Mouse (Mus musculus) cerebellum, postnatal 25 days (tissue): ENCODE data around the gene Kcnq1.
A peak's percentile ranks its signal among the peaks of the same experiment; 100 is the strongest.

Experiments used
- DNase-seq, 2 experiments: peaks; one replicate each; pipeline ENCODE4 v3.0.0; 2021; ENCODE audit warnings: mixed read lengths in 2 of 2

Gene Kcnq1

DNA sequence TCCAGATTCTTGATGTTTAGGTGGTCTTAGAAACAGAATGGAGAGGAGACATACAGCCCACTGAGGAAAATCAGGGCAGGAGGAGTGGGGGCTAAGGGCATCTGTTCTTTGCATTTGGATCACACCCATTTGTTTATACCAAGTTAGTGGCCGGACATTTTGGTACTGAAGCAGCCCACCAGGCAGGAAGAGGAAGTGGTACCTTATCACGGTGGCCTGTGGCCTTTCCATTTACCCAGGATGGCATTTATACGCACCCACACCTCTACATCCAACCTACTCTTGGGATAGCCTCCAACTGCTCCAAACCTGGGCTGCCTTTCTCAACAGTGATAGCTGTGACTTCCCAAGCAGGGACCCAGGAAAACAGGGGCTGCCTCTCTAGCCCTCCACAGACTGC is 179.3 kb downstream of the Kcnq1 start:
- DNase-seq, result no peak

DNA sequence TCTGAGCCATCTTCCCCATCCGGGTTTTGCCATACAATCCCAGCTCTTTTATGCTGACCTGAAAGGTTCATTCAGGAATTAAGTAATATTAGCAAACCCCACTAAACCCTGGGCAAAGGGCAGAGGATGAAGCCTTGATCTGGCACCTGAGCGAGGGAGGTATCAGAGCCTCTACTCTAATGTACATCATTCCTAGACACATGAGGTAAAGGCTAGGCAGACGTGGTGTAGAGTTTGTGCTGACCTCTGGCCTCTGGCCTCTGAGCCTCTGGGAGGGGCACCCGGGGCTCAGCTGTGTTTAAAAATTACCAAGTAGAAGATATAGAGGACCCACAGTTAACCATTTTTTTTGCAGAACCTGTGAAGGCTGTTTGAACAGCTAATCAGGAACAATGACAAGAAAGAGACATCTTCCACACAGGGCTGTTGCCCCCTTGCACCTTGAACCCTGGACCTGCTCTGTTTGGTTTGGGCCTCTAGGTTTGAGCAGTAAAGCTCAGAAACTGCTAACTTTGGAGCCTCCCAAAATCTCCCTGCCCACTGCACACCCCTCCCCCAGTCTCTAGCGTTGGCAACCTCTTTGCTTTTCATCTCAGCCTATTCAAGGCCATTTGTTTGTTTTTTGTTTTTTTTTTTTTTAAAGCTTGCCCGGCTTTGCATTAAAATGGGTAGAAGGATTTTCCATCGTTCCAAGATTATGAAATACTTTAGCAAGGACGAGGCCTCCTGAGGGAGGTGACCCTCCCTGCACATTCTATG is 180.5 kb downstream of the Kcnq1 start:
- no peak for DNase-seq

DNA sequence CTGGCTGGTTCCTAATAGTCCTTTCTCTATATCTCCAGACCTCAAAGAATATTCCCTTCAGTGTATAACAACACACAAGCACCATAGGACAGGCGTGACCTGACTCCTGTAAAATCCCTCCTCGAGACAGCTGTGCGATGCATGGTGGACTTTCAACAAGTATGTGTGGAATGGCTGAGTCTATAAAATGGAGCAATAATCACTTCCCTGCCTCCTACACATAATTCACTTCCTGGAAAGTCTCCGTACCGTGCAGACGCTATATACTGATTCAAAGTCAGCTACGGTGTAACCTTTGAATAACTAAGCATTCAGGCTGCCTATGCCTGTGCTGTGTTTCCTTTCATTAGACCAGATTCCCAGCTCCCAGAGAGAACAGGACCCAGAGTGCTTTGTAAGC is 182.0 kb downstream of the Kcnq1 start:
- DNase-seq, result no peak

DNA sequence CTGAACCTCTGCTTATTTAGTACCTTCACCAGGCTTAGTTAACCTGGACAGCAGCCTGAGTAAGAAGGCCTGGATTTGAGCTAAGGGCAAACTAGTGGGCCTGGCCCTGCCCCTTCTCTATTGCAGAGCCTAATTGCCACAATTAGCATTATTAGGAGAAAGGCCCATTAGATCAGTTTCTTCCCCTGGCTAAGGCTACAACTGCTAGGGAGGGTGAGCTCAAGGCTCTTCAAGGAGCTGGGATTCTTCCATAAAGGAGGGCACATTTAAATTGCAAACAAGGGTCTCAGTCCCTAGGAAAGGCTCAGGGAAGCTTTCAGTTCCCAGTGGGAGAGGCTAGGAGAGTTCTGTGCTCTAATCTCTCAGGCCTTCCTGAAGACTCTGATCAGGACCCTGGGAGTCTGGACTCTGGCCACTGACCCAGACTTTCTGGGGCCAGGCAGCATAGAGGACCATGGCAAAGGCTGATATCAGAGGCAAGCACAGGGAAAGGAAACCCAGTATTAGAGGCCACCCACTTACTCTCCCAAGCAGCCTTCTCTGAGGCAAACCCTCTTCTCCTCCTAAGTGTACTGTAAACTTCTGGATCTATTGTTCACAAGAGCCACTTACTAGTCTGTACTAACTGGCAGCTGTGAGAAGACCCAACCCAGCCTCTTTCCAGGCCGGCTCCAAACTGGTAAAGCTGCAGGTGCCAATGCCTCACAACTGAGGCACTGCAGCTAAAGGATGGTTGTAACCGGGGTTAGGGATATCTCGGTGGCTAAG is 183.1 kb downstream of the Kcnq1 start:
- no peak for DNase-seq

DNA sequence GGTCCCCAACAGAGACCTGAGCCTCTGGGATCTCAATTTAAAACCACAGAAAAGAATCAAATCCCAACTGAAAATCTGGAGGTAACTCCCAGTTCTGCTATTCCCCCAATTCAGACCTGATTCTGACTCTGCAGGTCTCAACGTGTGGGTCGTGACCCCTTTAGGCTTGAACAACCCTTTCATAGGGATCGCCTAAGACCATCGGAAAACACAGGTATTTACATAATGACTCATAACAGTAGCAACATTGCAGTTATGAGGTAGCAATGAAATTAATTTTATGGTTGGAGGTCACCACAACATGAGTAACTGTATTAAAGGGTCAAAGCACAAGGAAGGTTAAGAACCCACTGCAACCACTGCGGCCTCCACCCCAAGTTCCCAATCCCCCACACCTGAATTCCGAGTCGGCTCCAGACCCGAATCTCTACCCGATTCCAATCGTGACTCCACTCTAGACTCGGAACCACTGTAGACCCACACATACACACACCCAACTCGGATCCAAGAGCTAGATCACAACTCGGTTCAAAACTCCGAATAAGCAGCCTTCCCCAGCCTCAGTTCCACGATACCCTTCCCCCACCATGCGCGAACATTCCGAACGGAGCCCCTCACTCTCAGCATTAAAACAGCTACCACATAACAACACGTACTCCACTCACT is 188.7 kb downstream of the Kcnq1 start:
- DNase-seq, result no peak

DNA sequence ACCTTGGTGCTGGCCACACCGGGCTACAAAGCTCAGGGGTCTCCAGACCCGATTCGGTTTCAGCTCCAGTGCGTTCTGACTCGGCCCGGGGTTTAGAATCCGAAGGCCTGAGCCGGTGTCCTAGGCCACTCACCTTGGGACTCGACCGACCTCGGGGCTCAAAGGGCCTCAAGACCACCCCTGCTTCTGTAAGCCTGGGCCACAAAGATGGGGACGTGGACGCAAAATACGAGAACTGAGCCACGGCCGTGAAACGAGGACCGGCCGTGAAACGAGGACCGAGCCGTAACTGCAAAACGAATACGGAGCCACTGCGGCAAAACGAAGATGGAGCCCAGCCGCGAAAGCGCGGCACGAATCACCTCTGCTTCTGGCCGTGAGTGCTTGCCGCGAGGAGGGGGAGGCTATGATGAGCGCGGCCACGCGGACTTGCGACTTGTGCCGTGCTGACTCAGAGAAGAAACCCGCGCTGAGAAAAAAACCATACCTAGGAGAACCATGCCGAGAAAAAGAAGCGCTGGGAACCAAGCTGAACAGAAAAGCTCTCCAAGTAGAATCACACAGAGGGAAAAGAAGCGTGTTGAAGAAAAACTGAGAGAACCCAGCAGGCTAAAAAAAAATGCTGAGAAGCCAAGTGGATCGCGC is 189.3 kb downstream of the Kcnq1 start:
- peak; percentile 52 to 66 for DNase-seq

DNA sequence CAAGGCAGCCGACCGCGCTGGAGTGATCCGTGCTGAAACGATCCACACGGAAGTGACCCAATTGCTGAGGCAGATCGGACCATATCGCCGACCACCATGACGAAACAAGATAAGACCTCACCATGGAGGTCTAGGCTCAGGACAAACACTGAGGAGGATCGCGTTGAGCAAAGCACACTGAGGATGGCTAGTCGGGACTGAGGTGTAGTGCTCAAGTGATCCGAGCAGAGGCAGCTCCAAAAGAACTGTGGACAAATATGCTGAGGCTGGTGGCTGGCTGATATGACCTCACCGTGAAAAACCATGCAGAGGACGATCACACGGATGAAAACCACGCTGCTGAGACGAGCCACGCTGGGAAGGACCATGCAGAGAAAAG is 189.8 kb downstream of the Kcnq1 start:
- peak in 1 of 2 experiments; percentile 28 for DNase-seq

DNA sequence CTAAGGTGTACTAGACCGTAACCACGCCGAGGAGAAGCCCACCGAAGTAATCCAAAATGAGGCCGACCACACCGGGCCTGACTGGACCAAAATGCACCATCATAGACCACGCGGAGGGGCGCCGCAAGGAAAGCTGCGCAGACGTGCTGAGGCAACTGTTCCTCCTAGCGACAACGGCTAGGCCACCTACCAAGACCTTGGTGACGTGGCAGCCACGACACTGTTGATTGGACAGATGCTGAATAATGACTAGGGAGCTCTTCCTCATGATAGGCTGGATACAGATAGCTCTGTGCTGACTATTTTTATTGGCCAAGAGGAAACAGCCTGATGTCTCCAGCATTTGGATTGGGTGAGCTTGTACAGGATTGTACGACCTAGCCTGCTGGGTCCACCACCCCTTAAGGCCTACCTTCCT is 190.2 kb downstream of the Kcnq1 start:
- peak; percentile 85 to 89 for DNase-seq

DNA sequence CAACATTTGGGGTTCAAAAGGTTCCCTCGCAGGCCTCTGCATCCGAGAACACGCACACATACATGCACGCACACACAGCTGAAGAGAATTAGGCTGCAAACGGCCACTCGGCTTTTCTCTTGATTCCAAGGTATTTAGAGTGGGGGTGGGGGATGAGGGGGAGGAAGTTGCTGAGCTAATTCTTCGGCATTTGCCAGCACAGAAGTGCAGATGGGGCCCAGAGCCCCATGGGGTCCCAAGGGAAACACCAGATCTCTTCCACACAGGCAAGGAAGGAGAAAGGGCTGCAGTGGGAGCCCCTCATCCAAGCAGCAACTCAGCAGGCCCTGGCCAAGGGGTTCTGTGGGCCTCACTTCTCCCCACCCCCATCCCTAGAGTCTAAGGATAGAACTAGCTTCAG is 193.9 kb downstream of the Kcnq1 start:
- DNase-seq, result no peak

DNA sequence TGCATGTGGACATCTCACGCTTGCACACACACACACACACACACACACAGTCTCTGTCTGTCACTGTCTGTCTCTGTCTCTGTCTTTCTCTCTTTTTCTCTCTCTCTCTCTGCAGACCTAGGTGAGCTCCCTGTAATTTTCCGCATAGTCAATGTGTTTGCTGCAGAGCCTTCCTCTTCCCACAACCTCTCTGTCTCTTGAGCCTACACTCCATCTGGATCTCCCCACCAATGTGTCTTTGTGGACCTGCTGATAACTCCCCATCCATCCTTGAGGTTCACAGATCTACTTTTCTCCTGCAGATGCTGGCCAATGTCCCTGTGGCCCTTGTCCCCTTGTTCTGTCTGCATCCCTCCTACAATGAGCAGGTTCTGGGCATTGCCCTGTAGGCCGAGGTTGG is 194.5 kb downstream of the Kcnq1 start:
- no peak for DNase-seq

DNA sequence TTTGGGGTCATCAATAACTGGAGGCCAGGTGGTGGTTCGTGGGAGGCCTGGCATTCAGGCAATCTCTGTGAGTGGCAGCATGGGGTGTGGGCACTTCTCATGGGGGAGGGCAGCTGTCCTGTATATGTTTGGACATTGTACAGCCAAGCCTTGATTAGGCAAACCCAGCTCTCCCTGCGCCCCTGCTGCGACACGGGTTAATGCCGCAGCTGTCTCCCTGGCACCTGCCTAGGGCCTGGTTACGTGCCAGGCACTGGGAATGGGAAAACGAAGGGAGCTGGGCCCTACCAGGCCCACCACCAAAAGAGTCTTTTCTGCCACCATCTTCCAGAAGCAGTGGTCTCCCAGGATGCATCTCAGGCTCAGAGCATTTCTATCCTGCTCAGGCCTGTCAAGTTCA is 196.0 kb downstream of the Kcnq1 start:
- peak; percentile 29 to 46 for DNase-seq

DNA sequence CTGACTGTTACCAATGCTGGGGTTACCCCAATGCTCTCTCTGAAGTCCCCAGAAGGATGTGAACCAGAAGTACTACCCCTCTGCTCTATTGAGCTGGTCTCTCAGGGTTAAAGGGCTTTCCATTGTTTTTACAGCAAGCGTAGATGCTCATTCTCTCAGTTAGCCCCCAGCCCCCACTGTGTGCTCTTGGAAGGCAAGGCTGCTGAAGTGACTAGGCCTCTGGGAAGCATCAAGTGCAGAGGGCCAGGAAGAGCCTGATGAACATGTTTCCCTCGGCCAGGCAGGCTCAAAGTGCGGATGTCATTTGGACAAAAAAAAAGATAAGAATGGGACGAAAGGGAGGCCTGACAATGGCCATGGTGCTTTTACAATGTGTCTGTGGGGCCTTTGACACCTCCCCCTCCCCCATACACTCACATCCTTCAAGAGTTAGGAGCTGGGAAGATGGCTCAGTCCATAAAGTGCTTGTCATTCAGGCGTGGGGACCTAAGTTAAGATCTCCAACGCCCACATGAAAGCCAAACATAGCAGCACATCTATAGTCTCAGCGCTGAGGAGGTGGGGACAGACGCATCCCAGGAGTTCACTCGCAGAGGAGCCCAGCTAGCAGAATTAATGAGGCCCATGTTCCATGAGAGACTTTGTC is 196.6 kb downstream of the Kcnq1 start:
- DNase-seq, result no peak

DNA sequence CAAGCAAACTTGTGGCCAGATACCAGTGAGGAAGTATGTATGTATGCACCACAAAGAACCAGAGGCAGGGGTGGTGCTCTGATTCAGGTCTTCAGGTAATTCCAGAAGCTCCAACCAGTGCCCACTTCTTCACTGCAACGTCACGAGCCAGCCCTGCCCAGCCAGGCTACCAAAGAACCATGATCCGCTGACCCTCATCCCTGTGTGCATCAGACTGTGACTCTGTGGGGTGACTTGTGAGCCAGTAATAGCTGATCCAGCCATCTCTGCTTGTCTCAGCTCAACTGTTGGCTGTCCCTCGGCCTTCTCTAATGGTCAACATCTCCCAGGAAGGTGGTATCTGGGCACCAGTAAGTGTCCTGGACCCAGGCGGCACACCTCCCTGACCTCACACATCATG is 197.4 kb downstream of the Kcnq1 start:
- no peak for DNase-seq

DNA sequence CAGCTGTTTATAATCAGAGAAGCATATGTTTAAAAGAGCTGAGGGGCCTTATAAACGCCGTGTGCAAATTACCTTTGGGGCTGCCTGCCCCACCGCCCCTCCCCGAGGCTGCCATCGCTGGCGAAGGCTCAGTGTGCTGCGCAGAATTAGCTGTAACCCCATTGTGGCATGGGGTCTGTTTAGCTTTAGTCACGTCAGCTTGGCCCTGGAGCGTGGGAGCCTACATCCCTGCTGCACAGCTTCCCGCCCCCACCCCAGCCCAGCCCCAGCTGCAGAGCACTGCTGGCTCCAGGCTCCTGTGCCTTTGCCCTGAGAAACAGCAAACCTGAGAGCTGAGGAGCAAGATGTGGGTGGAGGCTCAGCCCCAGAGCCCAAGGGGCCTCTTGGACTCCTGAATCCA is 199.6 kb downstream of the Kcnq1 start:
- DNase-seq, result no peak

DNA sequence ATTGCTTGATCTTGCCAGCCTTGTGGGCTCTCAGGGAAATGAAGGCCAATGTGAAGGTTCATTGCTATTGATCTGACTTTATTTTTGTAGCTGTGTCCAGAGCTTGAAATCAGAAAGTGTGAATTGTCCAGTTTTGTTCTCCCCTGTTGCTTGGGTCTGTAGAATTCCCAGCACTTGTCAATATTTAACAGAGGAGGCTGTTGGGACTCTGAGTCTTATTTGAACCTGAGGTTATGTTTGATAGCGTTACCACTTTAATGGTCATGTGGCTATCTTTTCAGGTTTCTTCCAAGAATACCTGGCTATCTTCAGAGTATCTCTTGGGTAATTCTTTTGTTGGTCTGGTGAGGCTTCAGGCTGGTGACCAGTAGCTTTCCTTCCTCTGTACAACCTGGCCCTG is 201.8 kb downstream of the Kcnq1 start:
- no peak for DNase-seq

DNA sequence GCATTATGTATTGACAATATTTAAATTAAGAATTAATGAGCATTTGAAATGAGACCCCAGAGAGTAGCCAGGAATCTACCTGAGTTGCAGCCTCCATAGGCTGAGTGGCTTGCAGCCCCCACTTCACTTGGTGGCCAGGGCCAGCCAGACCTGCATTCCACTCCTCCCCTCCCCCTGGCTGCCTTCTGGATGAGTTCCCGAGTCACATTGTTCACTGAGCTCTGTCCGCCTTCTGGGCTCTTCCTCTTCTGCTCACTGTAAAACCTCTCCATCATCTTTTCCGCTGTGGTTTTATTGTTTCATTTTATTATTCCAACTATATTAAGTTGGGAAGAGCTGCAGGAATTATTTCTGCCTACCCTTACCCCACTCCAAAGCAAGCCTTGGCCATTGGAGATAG is 204.1 kb downstream of the Kcnq1 start:
- DNase-seq, result no peak

DNA sequence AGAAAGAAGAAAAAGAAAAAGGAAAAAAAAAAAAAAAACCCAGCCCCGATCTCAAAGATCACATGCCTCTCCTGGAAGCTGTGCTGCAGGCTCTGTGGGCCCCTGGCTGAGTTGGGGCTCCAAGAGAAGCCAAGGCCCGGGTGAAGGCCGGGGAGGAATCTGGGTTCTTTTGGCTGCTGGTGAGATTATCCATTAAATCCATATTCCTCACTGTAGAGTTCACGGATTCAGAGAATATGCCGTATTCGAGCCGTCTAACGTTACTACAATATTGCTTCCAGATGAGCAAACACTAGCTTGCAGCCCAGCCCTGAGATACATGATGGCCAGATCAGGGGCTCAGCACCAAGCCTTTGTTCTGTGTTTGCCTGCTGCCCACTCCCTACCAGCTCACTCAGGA is 204.7 kb downstream of the Kcnq1 start:
- DNase-seq, result no peak

DNA sequence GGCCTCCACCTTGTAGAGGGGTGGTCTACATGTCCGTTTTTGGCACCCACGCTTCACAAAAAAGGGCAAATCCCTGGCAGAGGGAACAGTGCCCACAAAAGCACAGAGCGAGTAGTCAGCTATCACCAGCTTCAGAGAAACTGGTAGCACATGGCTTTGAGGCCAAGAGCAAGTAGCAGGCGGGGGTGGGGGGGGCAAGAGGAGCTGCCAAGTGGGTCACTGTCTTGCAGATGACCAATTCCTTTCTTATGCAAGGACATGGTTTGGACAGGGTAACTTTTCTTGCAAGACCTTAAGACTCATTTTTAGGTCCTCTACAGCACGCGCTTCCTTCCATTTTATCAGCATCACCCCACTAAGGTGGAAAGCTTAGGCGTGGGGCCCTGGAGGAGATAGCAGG is 205.3 kb downstream of the Kcnq1 start:
- no peak for DNase-seq

DNA sequence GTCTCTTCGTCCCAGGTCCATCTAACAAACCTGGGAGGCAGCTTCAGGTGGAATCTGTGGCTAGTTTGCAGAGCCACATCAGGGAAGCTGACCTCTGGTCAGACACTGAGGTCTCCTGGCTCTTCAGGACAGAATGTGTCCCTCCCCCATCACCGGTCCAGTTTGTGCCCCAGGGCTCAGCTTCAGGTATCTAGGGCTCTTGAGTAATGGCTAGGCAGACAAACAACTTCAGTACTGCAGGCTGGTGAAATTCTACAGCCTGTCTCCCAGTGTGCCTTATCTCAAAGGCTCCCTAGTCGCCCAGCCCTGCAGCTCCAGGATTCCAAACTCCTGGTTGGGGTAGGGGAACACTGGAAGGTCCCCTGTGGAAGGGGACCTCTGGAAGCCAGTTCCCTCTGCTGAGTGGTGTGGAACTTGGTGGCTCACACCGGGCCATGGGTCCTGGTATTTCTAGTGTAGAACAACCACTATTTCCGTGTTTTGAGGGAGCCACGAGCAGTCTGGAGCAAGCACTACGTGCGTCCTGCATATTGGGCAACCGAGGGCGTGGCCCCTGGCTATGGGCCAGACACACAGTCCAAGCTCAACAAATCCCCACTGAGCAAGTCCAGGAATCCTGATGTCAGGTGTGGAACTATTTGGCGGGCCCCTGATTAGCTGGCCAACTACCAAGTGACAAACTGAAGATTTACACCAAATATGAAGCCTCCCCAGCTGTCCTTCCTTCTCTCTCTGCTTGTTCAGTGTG is 207.6 kb downstream of the Kcnq1 start:
- DNase-seq, result peak in 1 of 2 experiments; percentile 31

DNA sequence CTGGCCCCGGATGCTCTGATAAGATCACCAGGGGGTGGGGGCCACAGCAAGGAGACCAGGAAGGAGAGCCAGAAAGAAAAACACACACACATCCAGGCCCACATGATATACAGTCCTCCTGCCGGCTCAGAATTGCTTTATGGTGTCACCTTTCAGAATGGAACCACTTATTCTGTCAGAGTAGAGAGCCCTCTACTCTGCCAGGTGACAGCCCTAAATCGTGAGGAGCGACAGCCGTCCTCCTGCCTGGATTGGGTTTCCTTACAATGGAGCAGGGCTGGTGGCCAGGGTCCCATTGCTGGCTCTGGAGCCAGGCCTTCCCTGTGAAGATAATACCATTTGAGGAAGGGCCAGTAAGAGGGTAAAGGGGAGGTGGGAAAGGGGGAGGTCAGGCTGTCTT is 212.3 kb downstream of the Kcnq1 start:
- no peak for DNase-seq

DNA sequence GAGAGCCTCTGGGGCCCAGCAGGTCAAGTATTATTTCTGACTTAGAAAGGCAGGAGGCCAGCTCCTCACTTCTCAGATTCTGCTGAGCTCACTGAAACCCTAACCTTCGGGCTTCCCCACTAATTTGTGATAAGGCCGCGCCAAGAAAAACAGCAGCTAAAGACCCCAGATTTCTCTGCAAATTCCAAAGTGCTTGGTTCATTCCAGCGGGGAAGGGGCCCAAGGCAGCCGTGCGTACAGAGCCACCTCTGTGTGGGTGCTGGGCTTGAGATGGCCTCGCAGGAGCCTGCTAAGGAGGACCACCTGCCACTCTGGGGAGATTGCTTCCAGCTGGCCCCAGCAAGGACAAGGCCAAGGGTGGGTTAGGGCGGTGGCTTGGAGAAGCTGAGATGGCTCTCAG is 214.2 kb downstream of the Kcnq1 start:
- no peak for DNase-seq

DNA sequence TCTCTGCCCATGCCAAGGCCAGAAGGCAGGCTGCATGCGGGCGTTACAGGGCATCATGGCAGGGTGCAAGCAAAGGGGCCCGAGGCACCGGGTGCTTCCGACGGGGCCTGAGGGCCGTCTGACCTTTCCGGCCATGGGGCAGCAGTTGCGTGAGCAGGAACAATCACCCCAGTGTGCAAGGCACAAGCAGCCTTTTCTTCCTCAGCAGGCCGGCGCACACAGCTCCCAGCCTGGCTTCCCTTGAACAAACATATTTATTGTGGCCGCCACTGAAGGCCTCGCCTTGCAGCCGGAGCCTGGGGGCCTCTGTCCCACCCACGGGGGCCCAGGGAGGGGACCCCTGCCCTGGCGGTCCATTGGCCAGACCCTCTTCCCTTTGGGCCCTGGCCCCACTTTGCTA is 218.9 kb downstream of the Kcnq1 start:
- no peak for DNase-seq
